Comparison of ENCODE assay signal across 23 mouse cellular contexts in the genomic region with DNA sequence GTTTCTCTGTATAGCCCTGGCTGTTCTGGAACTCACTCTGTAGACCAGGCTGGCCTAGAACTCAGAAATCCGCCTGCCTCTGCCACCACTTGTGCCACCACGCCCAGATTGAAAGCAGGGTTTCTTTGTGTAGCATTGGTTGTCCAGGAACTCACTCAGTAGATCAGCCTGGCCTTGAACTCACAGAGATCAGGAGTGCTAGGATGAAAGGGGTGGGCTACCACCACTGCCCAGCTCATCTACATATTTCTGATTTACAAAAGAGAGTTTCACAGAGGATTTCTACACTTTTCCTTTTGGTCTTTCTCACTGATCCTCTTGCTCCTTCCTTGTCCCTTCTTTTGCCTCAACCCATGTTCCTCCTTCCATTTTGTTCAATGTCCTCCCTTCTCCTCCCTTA. TPM values are rescaled to one million over a fixed set of nuclear protein-coding genes. Genes with fewer than 3 reads are reported as not detected.
"Had no signal": no experiment of that assay in that cellular context is flagged by ENCODE, and none has a peak within 500 bp of the region (broad histone marks: within the 10 kb centered on the region; RNA-seq: fewer than 3 reads in every experiment).

No protein-coding gene starts in this region.

- DNase-seq: liver, postnatal 0 days; lung, adult 2 months; lung, postnatal 14 days; lung, postnatal 36 days; right cerebral cortex, postnatal 14 days; thymus, adult 2 months; thymus, postnatal 25 days; thymus, postnatal 4 days had no signal

- H3K4me1 ChIP-seq: megakaryocyte, embryonic 14.5 days had no signal

- H3K9me3 ChIP-seq: lung, embryonic 15.5 days; megakaryocyte, embryonic 14.5 days; midbrain, embryonic 13.5 days; midbrain, embryonic 15.5 days; neural tube, embryonic 12.5 days; stomach, embryonic 15.5 days had no signal

- H3K4me2 ChIP-seq: lung, embryonic 15.5 days; midbrain, embryonic 11.5 days; midbrain, embryonic 13.5 days; midbrain, embryonic 15.5 days; neural tube, embryonic 12.5 days; stomach, embryonic 15.5 days had no signal

- H3K9ac ChIP-seq: liver, postnatal 0 days; lung, embryonic 15.5 days; midbrain, embryonic 13.5 days; midbrain, embryonic 15.5 days; neural tube, embryonic 12.5 days; stomach, embryonic 15.5 days had no signal

- H3K27ac ChIP-seq: lung, embryonic 15.5 days; macrophage; midbrain, embryonic 13.5 days; midbrain, embryonic 15.5 days; neural tube, embryonic 12.5 days; stomach, embryonic 15.5 days; stomach, postnatal 0 days had no signal

- ATAC-seq: liver, postnatal 0 days; lung, postnatal 0 days; midbrain, embryonic 13.5 days; midbrain, embryonic 15.5 days had no signal

- H3K4me3 ChIP-seq: lung, embryonic 15.5 days; megakaryocyte, embryonic 14.5 days; midbrain, embryonic 13.5 days; midbrain, embryonic 15.5 days; neural tube, embryonic 12.5 days; stomach, embryonic 15.5 days had no signal

- H3K36me3 ChIP-seq: lung, embryonic 15.5 days; midbrain, embryonic 13.5 days; midbrain, embryonic 15.5 days; neural tube, embryonic 12.5 days; stomach, embryonic 15.5 days had no signal

RNA-seq across cellular contexts. Expression of a gene that starts 53.1 kb away (rescaled TPM):
- total RNA-seq: megakaryocyte progenitor cell, adult 5-6 weeks; monocyte, adult 5-6 weeks; neutrophil, adult 5-6 weeks had no signal
- polyA plus RNA-seq: liver, postnatal 0 days; lung, embryonic 15.5 days; lung, postnatal 0 days; macrophage; midbrain, embryonic 11.5 days; spleen, adult 2 months; stomach, embryonic 15.5 days; stomach, postnatal 0 days; testis, adult 2 months; thymus, adult 2 months had no signal
